Mouse (Mus musculus): Measurements from ENCODE around the gene Gm26602.

DNA sequence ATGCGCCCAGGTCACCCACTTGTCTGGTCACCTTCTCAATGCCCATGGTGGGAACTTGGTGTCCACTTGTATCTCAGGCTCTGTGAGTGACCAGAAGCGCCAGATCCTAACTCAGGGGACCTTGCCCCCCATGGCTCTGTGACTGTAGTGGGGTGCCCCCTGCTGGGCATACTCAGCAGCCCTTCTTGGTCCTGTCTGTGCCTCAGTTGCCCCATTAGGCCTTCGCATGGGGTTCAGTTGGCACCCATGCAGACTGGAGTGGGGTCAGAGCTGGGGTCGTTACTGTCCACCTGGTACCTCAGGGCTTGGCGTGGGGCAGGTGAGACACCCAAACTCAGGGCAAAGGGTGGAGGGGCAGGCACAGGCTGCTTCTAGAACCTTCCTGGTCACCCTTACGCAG lies 43.3 kb downstream of the Gm26602 start:
- TF ChIP-seq POLR2A (IDR thresholded peaks at IDR 0.05; ENCODE audit: low read depth, low read length) (no peak), CTCF (conservative IDR thresholded peaks at IDR 0.05; ENCODE audit: insufficient read depth, insufficient read length, low read depth, low read length) (peak; percentile 69)
